Mouse (Mus musculus) stomach, embryonic 16.5 days (tissue): ENCODE results near the gene Snx4. TPM values are rescaled to one million over a fixed set of nuclear protein-coding genes. Genes with fewer than 3 reads are reported as not detected.
A peak's percentile ranks its signal among the peaks of the same experiment; 100 is the strongest.
"Not testable (repeated sequence)": the region's sequence is repeated elsewhere in the genome, so short reads cannot be mapped to it uniquely, and the experiment has no call there.

Experiments
- ATAC-seq: fragments of 200-750 bp; cut with Nextera tagmentation; 2 replicates; pipeline ENCODE4 v1.8.0; 2017; ENCODE audit warnings: moderate number of reproducible peaks, moderate TSS enrichment; ENCODE audit not compliant: insufficient read depth, low FRiP score
- H3K27ac ChIP-seq: fragments of 300-500 bp; sonication (generic); 2 replicates; pipeline ENCODE4 v1.5.1; 2014; ENCODE audit warnings: low read length
- H3K27me3 ChIP-seq: fragments of 300-500 bp; sonication (generic); 2 replicates; pipeline ENCODE4 v1.6.1; 2014; ENCODE audit warnings: low read length, control low read depth, mixed read lengths; ENCODE audit not compliant: control insufficient read depth, insufficient read depth
- H3K36me3 ChIP-seq: fragments of 300-500 bp; sonication (generic); 2 replicates; pipeline ENCODE4 v1.6.1; 2014; ENCODE audit warnings: low read length; ENCODE audit not compliant: control insufficient read depth, insufficient read depth
- H3K4me1 ChIP-seq: fragments of 300-500 bp; sonication (generic); 2 replicates; pipeline ENCODE4 v1.6.1; 2014; ENCODE audit warnings: low read length, control low read depth, mixed read lengths; ENCODE audit not compliant: control insufficient read depth, insufficient read depth
- H3K4me2 ChIP-seq: fragments of 300-500 bp; sonication (generic); 2 replicates; pipeline ENCODE4 v1.6.1; 2014; ENCODE audit warnings: low read depth, low read length, mixed read lengths
- H3K4me3 ChIP-seq: fragments of 300-500 bp; sonication (generic); replicated peaks from 2 replicates; pipeline ENCODE4 v1.5.1; 2014; ENCODE audit warnings: mild to moderate bottlenecking, low read length
- H3K9ac ChIP-seq: fragments of 300-500 bp; sonication (generic); 2 replicates; pipeline ENCODE4 v1.6.1; 2014; ENCODE audit warnings: low read length
- H3K9me3 ChIP-seq: fragments of 300-500 bp; sonication (generic); replicated peaks from 2 replicates; pipeline ENCODE4 v1.6.1; 2016; ENCODE audit warnings: low read length, control low read depth; ENCODE audit not compliant: control insufficient read depth
- WGBS: fragments of 180-500 bp; shearing (Covaris S2); extraction: QIAGEN DNeasy Blood & Tissue Kit; methylation state at CpG from one replicate; pipeline ENCODE4 v1.1.7; 2014; 5-methylcytosine and 5-hydroxymethylcytosine counted together
- polyA plus RNA-seq: library from polyadenylated mRNA; unstranded; fragments of >200 nt; fragmentation: Nextera tagmentation; extraction: Ambion mirVana; gene quantifications from 2 replicates; pipeline ENCODE4 v1.2.1, GENCODE M21; 2015

The Snx4 gene
- 83.6 and 87.3 TPM in 2 replicates for polyA plus RNA-seq

- Histone ChIP-seq H3K27me3 (no peaks in the 10 kb centered on the region), H3K9ac (peak within 1 kb of the TSS; percentile 99), H3K4me2 (peak within 1 kb of the TSS; percentile 68), H3K36me3 (peaks cover 3% of the 10 kb centered on the region; the same call in 1 of the 2 replicates), H3K9me3 (no peaks in the 10 kb centered on the region), H3K27ac (peak within 1 kb of the TSS; percentile 85), H3K4me1 (peaks cover 9% of the 10 kb centered on the region; the same call in 1 of the 2 replicates), H3K4me3 (peak within 1 kb of the TSS; percentile 98)
- under 1% methylated on average over 72 of the region's 72 CpGs for WGBS
- peak; percentile 95 for ATAC-seq
Observed at GRCm38 (mm10) chr16:33251194-33252051, at the start of gene Snx4. Gene Snx4, plus strand, starts transcription at chr16:33251442.

- no peak overlapping the region for H3K4me2 ChIP-seq
- no peak for ATAC-seq
Observed at GRCm38 (mm10) chr16:33210812-33211211, 40.4 kb upstream of the Snx4 start.

GRCm38 (mm10) chr16:33216313-33217003 is 34.8 kb upstream of the Snx4 start:
- WGBS: 78% methylated on average over 9 of the region's 9 CpGs
- Histone ChIP-seq H3K36me3 (peaks cover 5% of the 10 kb centered on the region; the same call in 1 of the 2 replicates), H3K4me3 (no peak overlapping the region), H3K4me2 (no peak overlapping the region), H3K4me1 (no peaks in the 10 kb centered on the region), H3K9ac (no peak overlapping the region), H3K27ac (peak overlapping the region; percentile 38; the same call in 1 of the 2 replicates), H3K27me3 (no peaks in the 10 kb centered on the region), H3K9me3 (no peaks in the 10 kb centered on the region)
- ATAC-seq: no peak

More at GRCm38 (mm10) chr16:33210812-33211211, 40.4 kb upstream of the Snx4 start:
- 73% methylated on average over 2 of the region's 2 CpGs for WGBS
- H3K9me3 ChIP-seq: no peaks in the 10 kb centered on the region
- no peaks in the 10 kb centered on the region for H3K4me1 ChIP-seq
- H3K27me3 ChIP-seq: no peaks in the 10 kb centered on the region
- no peak overlapping the region for H3K27ac ChIP-seq
- H3K36me3 ChIP-seq: peaks cover 18% of the 10 kb centered on the region; the same call in 1 of the 2 replicates
- no peak overlapping the region for H3K9ac ChIP-seq
- no peak overlapping the region for H3K4me3 ChIP-seq

- ATAC-seq: peak; percentile 83
- not testable (repeated sequence) for H3K36me3 ChIP-seq, H3K4me2 ChIP-seq, H3K4me3 ChIP-seq, H3K9ac ChIP-seq, H3K9me3 ChIP-seq, H3K4me1 ChIP-seq, H3K27me3 ChIP-seq
- H3K27ac ChIP-seq: peak overlapping the region; percentile 70; the same call in 1 of the 2 replicates
- 65% methylated on average over 3 of the region's 3 CpGs for WGBS
Observed at GRCm38 (mm10) chr16:33217553-33218085, 33.6 kb upstream of the Snx4 start.

- no peak overlapping the region for H3K4me3 ChIP-seq
- WGBS: 86% methylated on average over 3 of the region's 3 CpGs
- no peak for ATAC-seq
- no peaks in the 10 kb centered on the region for H3K27me3 ChIP-seq
- no peaks in the 10 kb centered on the region for H3K4me1 ChIP-seq
- peaks cover 8% of the 10 kb centered on the region; the same call in 1 of the 2 replicates for H3K36me3 ChIP-seq
- H3K4me2 ChIP-seq: no peak overlapping the region
- no peaks in the 10 kb centered on the region for H3K9me3 ChIP-seq
- no peak overlapping the region for H3K27ac ChIP-seq
- no peak overlapping the region for H3K9ac ChIP-seq
Observed at GRCm38 (mm10) chr16:33222482-33222881, 28.8 kb upstream of the Snx4 start.

GRCm38 (mm10) chr16:33224381-33224780 is 26.9 kb upstream of the Snx4 start:
- ATAC-seq: no peak
- H3K9me3 ChIP-seq: no peaks in the 10 kb centered on the region
- H3K27ac ChIP-seq: no peak overlapping the region
- no peaks in the 10 kb centered on the region for H3K27me3 ChIP-seq
- no peak overlapping the region for H3K4me2 ChIP-seq
- H3K4me1 ChIP-seq: no peaks in the 10 kb centered on the region
- H3K4me3 ChIP-seq: no peak overlapping the region
- no peak overlapping the region for H3K9ac ChIP-seq
- H3K36me3 ChIP-seq: peaks cover 14% of the 10 kb centered on the region
- WGBS: 75% methylated on average over 5 of the region's 5 CpGs

GRCm38 (mm10) chr16:33234128-33234527 is 17.1 kb upstream of the Snx4 start:
- no peaks in the 10 kb centered on the region for H3K9me3 ChIP-seq
- H3K9ac ChIP-seq: no peak overlapping the region
- 83% methylated on average over 12 of the region's 12 CpGs for WGBS
- no peak for ATAC-seq
- no peak overlapping the region for H3K27ac ChIP-seq
- peaks cover 3% of the 10 kb centered on the region; the same call in 1 of the 2 replicates for H3K36me3 ChIP-seq
- peaks cover 3% of the 10 kb centered on the region; the same call in 1 of the 2 replicates for H3K4me1 ChIP-seq
- no peak overlapping the region for H3K4me3 ChIP-seq
- no peaks in the 10 kb centered on the region for H3K27me3 ChIP-seq
- H3K4me2 ChIP-seq: no peak overlapping the region

GRCm38 (mm10) chr16:33236151-33236550 is 15.1 kb upstream of the Snx4 start:
- ATAC-seq: no peak
- WGBS: 48% methylated on average over 6 of the region's 6 CpGs
- Histone ChIP-seq H3K4me2 (no peak overlapping the region), H3K27me3 (no peaks in the 10 kb centered on the region), H3K27ac (no peak overlapping the region; the same call in 1 of the 2 replicates), H3K9me3 (no peaks in the 10 kb centered on the region), H3K4me1 (peaks cover 3% of the 10 kb centered on the region; the same call in 1 of the 2 replicates), H3K9ac (no peak overlapping the region), H3K36me3 (peaks cover 6% of the 10 kb centered on the region; the same call in 1 of the 2 replicates), H3K4me3 (no peak overlapping the region)
